Mouse (Mus musculus) lung, postnatal 0 days (tissue): ENCODE measurements at regions not wholly inside any gene's neighbourhood (a gene's known extent, or its start where the extent isn't known, plus 50 kb on each side); places are given as distances from the start of the nearest gene placed in this dataset.

Source experiments
- CTCF ChIP-seq: IDR thresholded peaks from 2 replicates; pipeline ENCODE4 v1.5.1; 2016; ENCODE audit warnings: antibody characterized with exemption, mild to moderate bottlenecking
- EP300 ChIP-seq: IDR thresholded peaks from 2 replicates; pipeline ENCODE4 v1.6.1; 2016; ENCODE audit warnings: antibody characterized with exemption, mild to moderate bottlenecking, control low read depth

DNA sequence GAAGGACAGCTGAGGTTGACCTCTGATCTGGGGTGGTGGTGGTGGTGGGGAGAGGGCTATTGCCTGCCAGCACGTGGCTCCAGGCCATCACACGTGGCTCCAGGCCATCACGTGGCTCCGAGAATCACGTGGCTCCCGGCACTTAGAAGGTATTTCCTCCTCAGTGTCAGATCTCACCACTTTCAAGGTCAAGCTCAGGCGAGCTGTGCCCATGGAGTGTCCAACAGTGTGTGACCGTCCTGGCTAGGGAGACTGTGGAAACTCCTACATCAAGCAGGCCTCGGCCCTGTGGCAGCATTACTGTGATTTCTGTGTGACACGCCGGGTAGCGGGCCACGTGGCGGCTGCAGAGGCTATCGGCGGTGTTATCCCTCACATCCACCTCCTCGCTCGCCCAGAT, 111.8 kb upstream of the Kcng1 start:
- TF ChIP-seq CTCF, result no peak
- TF ChIP-seq EP300, result no peak
